Mouse (Mus musculus) inflammation-experienced regulatory T-cells, adult 6 months (primary cell): ENCODE results near the gene Gnl1. TPM values are rescaled to one million over a fixed set of nuclear protein-coding genes. Genes with fewer than 3 reads are reported as not detected.
"Not testable (repeated sequence)": the region's sequence is repeated elsewhere in the genome, so short reads cannot be mapped to it uniquely, and the experiment has no call there.

Experiments used
- ATAC-seq: one replicate; pipeline ENCODE4 v1.8.0; 2017
- polyA plus RNA-seq, 3 experiments: library from polyadenylated mRNA; unstranded; fragments of 100-300 nt; shearing (Covaris generic); gene quantifications; one replicate each; pipeline ENCODE4 v1.2.1; 2017

Gene Gnl1
- polyA plus RNA-seq, 3 experiments from 2014 or later, result 7.6 to 9.2 (median 8.8) TPM

GRCm38 (mm10) chr17:36027663-36028062 lies 48.0 kb downstream of the Gnl1 start:
- no peak for ATAC-seq

GRCm38 (mm10) chr17:36028879-36029619 lies 49.4 kb downstream of the Gnl1 start:
- ATAC-seq, result no peak

GRCm38 (mm10) chr17:36030046-36030702 lies 50.5 kb downstream of the Gnl1 start:
- not testable (repeated sequence) for ATAC-seq

GRCm38 (mm10) chr17:36030703-36031582 lies 51.3 kb downstream of the Gnl1 start:
- ATAC-seq, result not testable (repeated sequence)

GRCm38 (mm10) chr17:36031583-36032331 lies 52.1 kb downstream of the Gnl1 start:
- ATAC-seq, result peak; percentile 78

- ATAC-seq, result peak; percentile 87
These were observed 52.8 kb downstream of the Gnl1 start, which contains the start of gene H2-T23 for GRCm38 (mm10) chr17:36032351-36032875. H2-T23 (minus strand) TSS chr17:36032855.

- not testable (repeated sequence) for ATAC-seq
These were observed 54.9 kb downstream of the Gnl1 start for GRCm38 (mm10) chr17:36034524-36034923.

- peak; percentile 44 for ATAC-seq
These were observed 55.5 kb downstream of the Gnl1 start for GRCm38 (mm10) chr17:36035010-36035638.

GRCm38 (mm10) chr17:36036126-36036525 lies 56.5 kb downstream of the Gnl1 start:
- ATAC-seq, result not testable (repeated sequence)

Other genes with a start within 250 kb of the Gnl1 start
- gene Ier3, start 158.2 kb upstream of the Gnl1 start, polyA plus RNA-seq, result 10 to 100 TPM in 1 of 3 experiments, 1 to 10 TPM in 1, under 1 TPM in 1; 0.54 to 11.8 (median 1.3) TPM
- gene Flot1, start 156.6 kb upstream of the Gnl1 start, polyA plus RNA-seq, result 10 to 100 TPM; 20.5 to 31.1 (median 28.1) TPM
- 100 to 1,000 TPM; 404 to 882 (median 514) TPM for gene Tubb5, start 141.5 kb upstream of the Gnl1 start, polyA plus RNA-seq
- 10 to 100 TPM in 1 of 3 experiments, 1 to 10 TPM in 2; 6.1 to 10.7 (median 7.1) TPM for gene Mdc1, start 138.3 kb upstream of the Gnl1 start, polyA plus RNA-seq
- gene Nrm, start 118.5 kb upstream of the Gnl1 start, polyA plus RNA-seq, result 10 to 100 TPM; 25.4 to 64.8 (median 27.4) TPM
- 100 to 1,000 TPM; 194 to 273 (median 213) TPM for gene Ppp1r18, start 114.3 kb upstream of the Gnl1 start, polyA plus RNA-seq
- 10 to 100 TPM; 17.4 to 36.1 (median 19.5) TPM for gene Dhx16, start 100.0 kb upstream of the Gnl1 start, polyA plus RNA-seq
- gene 2310061I04Rik, start 82.4 kb upstream of the Gnl1 start, polyA plus RNA-seq, result 10 to 100 TPM; 15.3 to 21.6 (median 15.4) TPM
- 10 to 100 TPM in 2 of 3 experiments, 1 to 10 TPM in 1; 9.5 to 16.2 (median 10.5) TPM for gene Atat1, start 69.8 kb upstream of the Gnl1 start, polyA plus RNA-seq
- 10 to 100 TPM; 35.8 to 82.5 (median 75.5) TPM for gene Mrps18b, start 63.5 kb upstream of the Gnl1 start, polyA plus RNA-seq
- 10 to 100 TPM; 49.4 to 63.1 (median 51.7) TPM for gene Ppp1r10, start 63.4 kb upstream of the Gnl1 start, polyA plus RNA-seq
- gene Abcf1, start 10.1 kb upstream of the Gnl1 start, polyA plus RNA-seq, result 100 to 1,000 TPM; 113 to 143 (median 123) TPM
- gene Prr3, start 385 bp downstream of the Gnl1 start, polyA plus RNA-seq, result 10 to 100 TPM; 13.8 to 22.0 (median 19.8) TPM
- gene H2-T24, start 40.7 kb downstream of the Gnl1 start, polyA plus RNA-seq, result 10 to 100 TPM; 26.0 to 35.7 (median 32.8) TPM
- 1,000 to 10,000 TPM in 1 of 3 experiments, 100 to 1,000 TPM in 2; 834 to 1,491 (median 990) TPM for gene H2-T23, start 53.0 kb downstream of the Gnl1 start, polyA plus RNA-seq
- 100 to 1,000 TPM; 428 to 527 (median 477) TPM for gene H2-T22, start 62.9 kb downstream of the Gnl1 start, polyA plus RNA-seq
- gene Gm6034, start 63.1 kb downstream of the Gnl1 start, polyA plus RNA-seq, result under 1 TPM in 2 of 3 experiments, not detected in 1; 0.33 to 0.87 TPM
- under 1 TPM in 1 of 3 experiments, not detected in 2; 0.30 TPM for gene Gm11127, start 78.5 kb downstream of the Gnl1 start, polyA plus RNA-seq
- 1 to 10 TPM; 1.8 to 5.8 (median 2.4) TPM for gene Gm19684, start 141.8 kb downstream of the Gnl1 start, polyA plus RNA-seq
- gene Gm7030, start 149.6 kb downstream of the Gnl1 start, polyA plus RNA-seq, result 1 to 10 TPM in 1 of 3 experiments, not detected in 2; 1.3 TPM
- gene Gm8909, start 188.7 kb downstream of the Gnl1 start, polyA plus RNA-seq, result 1 to 10 TPM; 1.5 to 7.5 (median 4.7) TPM
- gene H2-T3, start 210.4 kb downstream of the Gnl1 start, polyA plus RNA-seq, result 1 to 10 TPM in 1 of 3 experiments, under 1 TPM in 1, not detected in 1; 0.67 to 6.8 TPM